Mouse (Mus musculus) bone marrow, adult 2 months (tissue): ENCODE results near the gene Selenot.

Experiments used
- CTCF ChIP-seq: fragments of 200-500 bp; IDR thresholded peaks from 2 replicates; pipeline ENCODE4 v1.5.1; 2011; ENCODE audit warnings: low read length, control low read depth; ENCODE audit not compliant: control insufficient read depth, insufficient read depth
- POLR2A ChIP-seq: fragments of 200-500 bp; IDR thresholded peaks from 2 replicates; pipeline ENCODE4 v1.6.1; 2011; ENCODE audit warnings: low read depth, mild to moderate bottlenecking, control low read depth, low read length, borderline replicate concordance; ENCODE audit not compliant: control insufficient read depth

DNA sequence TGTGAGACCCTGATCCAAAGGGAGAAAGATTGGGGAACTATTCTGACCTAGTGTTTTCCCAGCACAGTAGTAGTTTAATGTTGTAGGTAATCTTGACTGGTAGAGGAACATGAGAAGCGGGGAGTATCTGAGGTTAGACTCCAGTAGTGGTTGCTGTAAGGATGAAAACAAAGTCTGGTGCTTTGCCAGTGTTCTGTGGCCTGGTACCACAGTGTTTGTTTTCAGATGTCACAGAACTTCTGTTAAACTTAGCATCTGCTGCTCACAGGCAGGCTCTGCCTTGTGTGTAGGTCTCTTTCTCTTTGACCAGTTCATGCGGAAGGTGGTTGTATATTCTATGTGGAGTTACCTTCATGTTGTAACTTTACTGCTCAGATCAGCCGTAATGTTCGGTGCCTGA, 5.1 kb downstream of the Selenot start:
- no peak for TF ChIP-seq CTCF
- no peak for TF ChIP-seq POLR2A
